Mouse (Mus musculus) C2C12 (cell line): ENCODE measurements at regions not wholly inside any gene's neighbourhood (a gene's known extent, or its start where the extent isn't known, plus 50 kb on each side); places are given as distances from the start of the nearest gene placed in this dataset.

Experiments used
- H3K27me3 ChIP-seq: one replicate; pipeline ENCODE4 v1.6.1; 2011; ENCODE audit not compliant: control insufficient read depth, insufficient read depth, insufficient read length
- H3K36me3 ChIP-seq: one replicate; pipeline ENCODE4 v1.6.1; 2011; ENCODE audit not compliant: control insufficient read depth, insufficient read depth
- H3K4me3 ChIP-seq: one replicate; pipeline ENCODE4 v1.5.1; 2011; ENCODE audit warnings: mild to moderate bottlenecking, control low read depth; ENCODE audit not compliant: poor library complexity, insufficient read depth, severe bottlenecking
- H3K79me2 ChIP-seq: one replicate; pipeline ENCODE4 v1.6.1; 2011; ENCODE audit not compliant: control insufficient read depth, insufficient read depth
- H3K79me3 ChIP-seq: one replicate; pipeline ENCODE4 v1.6.1; 2011; ENCODE audit warnings: low read depth, control low read depth
- H3ac ChIP-seq: one replicate; pipeline ENCODE3; 2011; ENCODE audit warnings: low read depth; ENCODE audit not compliant: control insufficient read depth, insufficient read length
- CEBPB ChIP-seq: IDR thresholded peaks from one replicate; pipeline ENCODE4 v1.6.1; 2011; ENCODE audit warnings: low read depth, mild to moderate bottlenecking, control low read depth, moderate library complexity
- CTCF ChIP-seq: IDR thresholded peaks from one replicate; pipeline ENCODE4 v1.5.1; 2011; ENCODE audit not compliant: control insufficient read depth, insufficient read depth, insufficient read length
- FOSL1 ChIP-seq: IDR thresholded peaks from one replicate; pipeline ENCODE4 v1.8.0; 2011; ENCODE audit warnings: mild to moderate bottlenecking, low read length; ENCODE audit not compliant: poor library complexity, insufficient read depth, severe bottlenecking
- MAX ChIP-seq: IDR thresholded peaks from one replicate; pipeline ENCODE4 v1.6.1; 2011; ENCODE audit warnings: mild to moderate bottlenecking, control low read depth
- MYOD1 ChIP-seq: IDR thresholded peaks from one replicate; pipeline ENCODE4 v1.6.1; 2011; ENCODE audit warnings: low read depth; ENCODE audit not compliant: control insufficient read depth, insufficient read length
- MYOG ChIP-seq: IDR thresholded peaks from one replicate; pipeline ENCODE4 v1.6.1; 2011; ENCODE audit not compliant: control insufficient read depth, insufficient read length; ENCODE audit errors: extremely low read depth
- USF1 ChIP-seq: IDR thresholded peaks from one replicate; pipeline ENCODE4 v1.6.1; 2011; ENCODE audit warnings: low read depth, mild to moderate bottlenecking, control low read depth, moderate library complexity

- H3ac ChIP-seq, result no peak overlapping the region
- no peaks in the 10 kb centered on the region for H3K36me3 ChIP-seq
- no peaks in the 10 kb centered on the region for H3K79me3 ChIP-seq
- no peak for TF ChIP-seq MYOG
- TF ChIP-seq MAX, result no peak
- TF ChIP-seq USF1, result no peak
- TF ChIP-seq FOSL1, result no peak
- TF ChIP-seq CTCF, result no peak
- H3K27me3 ChIP-seq, result no peaks in the 10 kb centered on the region
- H3K4me3 ChIP-seq, result no peak overlapping the region
- no peaks in the 10 kb centered on the region for H3K79me2 ChIP-seq
Observed at GRCm38 (mm10) chr13:37175997-37176396, 126.0 kb upstream of the F13a1 start.

DNA sequence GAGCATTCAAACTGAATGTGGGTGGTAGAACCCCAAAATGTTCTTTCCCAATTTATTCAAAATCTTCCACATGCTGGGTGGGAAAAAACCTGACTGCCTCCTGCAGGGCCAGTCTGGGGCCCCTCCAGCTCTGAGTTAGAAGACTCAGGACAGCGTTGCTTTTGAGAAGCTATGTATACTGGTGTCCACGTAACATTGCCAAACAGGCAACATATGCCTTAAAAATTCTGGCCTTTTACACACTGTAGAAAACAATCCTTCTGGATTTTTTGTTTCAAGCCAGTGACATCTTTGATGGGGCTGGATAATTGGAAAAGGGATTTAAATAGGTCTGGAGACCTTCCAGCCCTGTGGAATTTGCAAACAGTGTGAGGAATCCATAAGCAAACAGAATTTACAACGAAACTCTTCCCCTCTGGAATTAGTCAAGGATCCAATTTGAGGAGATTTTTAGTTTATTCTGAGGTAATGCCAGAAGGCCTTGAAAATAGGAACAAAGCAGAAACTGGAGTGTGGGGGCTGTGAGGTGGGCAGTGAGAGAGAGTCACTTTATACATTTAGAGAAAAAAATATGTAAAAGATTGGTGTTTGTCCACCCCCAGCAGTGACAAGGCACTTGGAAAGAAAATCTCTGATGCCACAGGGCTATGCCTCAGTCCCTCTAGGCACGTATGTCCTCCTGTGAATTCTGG lies 108.9 kb upstream of the F13a1 start:
- no peaks in the 10 kb centered on the region for H3K79me3 ChIP-seq
- no peaks in the 10 kb centered on the region for H3K36me3 ChIP-seq
- H3ac ChIP-seq, result no peak overlapping the region
- no peak for TF ChIP-seq MYOD1
- H3K4me3 ChIP-seq, result no peak overlapping the region
- no peaks in the 10 kb centered on the region for H3K79me2 ChIP-seq
- no peaks in the 10 kb centered on the region for H3K27me3 ChIP-seq

- Histone ChIP-seq H3K27me3 (no peaks in the 10 kb centered on the region), H3K36me3 (no peaks in the 10 kb centered on the region), H3ac (no peak overlapping the region), H3K79me3 (no peaks in the 10 kb centered on the region), H3K4me3 (no peak overlapping the region), H3K79me2 (no peaks in the 10 kb centered on the region)
- TF ChIP-seq CTCF (no peak), MYOD1 (no peak), FOSL1 (no peak), CEBPB (no peak), USF1 (no peak), MAX (no peak), MYOG (no peak)
Observed at GRCm38 (mm10) chr13:37157808-37158207, 107.8 kb upstream of the F13a1 start.

GRCm38 (mm10) chr13:37151835-37152516 lies 101.9 kb upstream of the F13a1 start:
- H3ac ChIP-seq, result no peak overlapping the region
- TF ChIP-seq FOSL1 (no peak), MYOD1 (no peak), CTCF (no peak), MAX (no peak), CEBPB (no peak), MYOG (no peak), USF1 (no peak)
- no peaks in the 10 kb centered on the region for H3K36me3 ChIP-seq
- H3K79me2 ChIP-seq, result no peaks in the 10 kb centered on the region
- no peaks in the 10 kb centered on the region for H3K27me3 ChIP-seq
- no peaks in the 10 kb centered on the region for H3K79me3 ChIP-seq
- no peak overlapping the region for H3K4me3 ChIP-seq

DNA sequence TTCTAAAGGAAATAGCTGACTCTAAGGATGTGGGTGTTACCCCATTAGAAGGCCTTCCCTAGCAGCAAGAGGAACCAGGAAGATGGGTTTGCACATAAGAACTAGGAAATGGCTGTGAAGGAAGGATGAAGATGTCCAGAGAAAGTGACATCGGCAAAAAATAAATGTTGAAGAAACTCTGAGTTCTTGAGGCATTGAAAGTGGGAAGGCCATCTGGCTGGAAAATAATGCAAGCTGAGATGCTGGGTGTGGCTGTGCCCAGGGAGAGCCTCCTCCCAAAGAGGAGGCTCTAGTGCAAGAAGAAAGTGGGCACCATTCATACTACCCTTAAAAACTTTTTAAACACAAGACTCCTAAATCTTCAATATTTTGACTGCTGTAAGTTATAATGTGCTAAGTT lies 99.9 kb upstream of the F13a1 start:
- TF ChIP-seq CEBPB, result no peak
- TF ChIP-seq FOSL1, result no peak
- TF ChIP-seq MAX, result no peak
- TF ChIP-seq CTCF, result no peak
- TF ChIP-seq MYOD1, result no peak
- TF ChIP-seq MYOG, result no peak
- TF ChIP-seq USF1, result no peak
- no peak overlapping the region for H3K4me3 ChIP-seq
- H3K36me3 ChIP-seq, result no peaks in the 10 kb centered on the region
- no peak overlapping the region for H3ac ChIP-seq
- H3K79me2 ChIP-seq, result no peaks in the 10 kb centered on the region
- no peaks in the 10 kb centered on the region for H3K27me3 ChIP-seq
- H3K79me3 ChIP-seq, result no peaks in the 10 kb centered on the region
